Mouse (Mus musculus): ENCODE measurements around the gene Tbx3. TPM values are rescaled to one million over a fixed set of nuclear protein-coding genes. Genes with fewer than 3 reads are reported as not detected.

The Tbx3 gene
- polyA plus RNA-seq (2014; fragmentation: Illumina TruSeq; extraction: RNeasy Lipid Tissue Mini Kit (QIAGEN cat#74804)), result 31.4 TPM

DNA sequence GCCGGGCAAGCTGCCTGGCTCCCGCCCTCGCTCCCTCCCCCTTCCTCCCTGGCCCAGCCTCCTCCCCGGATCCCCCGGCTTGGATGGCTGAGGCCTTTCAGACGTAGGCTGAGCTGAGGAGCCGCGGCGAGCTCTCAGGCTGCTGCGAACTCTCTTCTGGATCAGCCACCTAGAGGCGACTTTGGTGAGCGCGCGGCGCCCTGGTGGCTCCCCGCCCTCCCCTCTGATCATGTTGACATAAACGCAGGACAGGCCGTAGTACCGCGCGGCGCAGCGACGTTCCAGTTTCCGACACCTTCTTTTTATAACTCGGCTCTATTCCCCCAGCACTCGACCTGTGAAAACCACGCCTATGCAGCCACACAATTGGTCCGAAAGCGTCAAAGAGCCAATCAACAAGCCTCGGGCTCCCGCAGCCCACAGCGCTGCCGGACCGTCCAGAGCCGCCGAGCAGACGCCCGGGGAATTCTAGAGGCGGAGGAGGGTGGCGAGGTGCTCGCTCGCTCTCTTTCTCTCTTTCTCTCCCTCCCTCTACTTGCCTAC, at the start of gene Tbx3:
Gene Tbx3, plus strand, starts transcription at position 104 of the 543 bp plus-strand sequence.

Other genes with a start within 250 kb of the Tbx3 start
- not detected for gene Tbx5, start 162.0 kb downstream of the Tbx3 start, polyA plus RNA-seq (2014; fragmentation: Illumina TruSeq; extraction: RNeasy Lipid Tissue Mini Kit (QIAGEN cat#74804))